Mouse (Mus musculus): ENCODE measurements around the gene Coa7.

DNA sequence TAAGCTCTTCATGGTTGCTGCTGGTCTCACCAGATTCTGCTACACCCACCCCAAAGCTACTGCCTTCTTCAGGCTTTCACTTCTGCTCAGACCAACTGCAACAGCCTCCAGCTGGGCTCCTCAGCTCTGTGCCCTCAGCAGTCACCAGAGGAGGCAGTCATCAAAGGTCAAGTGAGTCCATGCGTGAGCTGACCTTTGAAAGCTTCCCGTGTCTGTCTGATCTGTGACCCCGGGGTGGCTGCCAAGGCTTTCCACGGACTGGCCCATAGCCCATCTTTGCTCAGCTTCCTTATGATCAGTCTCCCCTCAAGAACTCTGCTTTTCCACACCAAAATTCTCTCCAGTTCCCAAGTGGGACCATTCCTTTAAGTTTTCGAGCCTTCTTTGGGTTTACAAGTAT lies 41.3 kb downstream of the Coa7 start:
- TF ChIP-seq CTCF (IDR thresholded peaks at IDR 0.05; ENCODE audit: borderline replicate concordance, insufficient read depth, low read length) (no peak), POLR2A (IDR thresholded peaks at IDR 0.05; ENCODE audit: low read depth, low read length) (no peak)

Measured in embryonic fibroblast, embryonic 13.5 days (primary cell).